In the genomic region with DNA sequence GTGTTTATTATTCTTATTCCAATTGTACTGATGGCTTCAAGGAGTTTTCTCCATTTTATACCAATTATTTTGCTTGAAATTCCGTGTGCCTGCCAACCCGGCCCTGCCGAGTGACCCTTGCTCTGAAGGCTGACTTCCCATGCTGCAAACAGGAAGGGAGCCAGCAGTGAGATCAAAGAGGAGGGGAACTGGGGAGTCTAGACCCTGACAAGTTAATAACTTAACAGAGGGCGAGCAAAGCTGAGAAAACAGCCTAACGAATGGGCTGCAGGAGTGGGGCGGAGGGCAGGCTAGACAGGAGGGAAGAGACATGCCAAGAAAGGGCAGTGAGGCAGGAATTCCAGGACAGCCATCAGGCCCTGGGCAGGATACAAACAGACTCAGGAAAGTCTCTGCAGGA, we compare ENCODE assay signal across 10 mouse cellular contexts. TPM values are rescaled to one million over a fixed set of nuclear protein-coding genes. Genes with fewer than 3 reads are reported as not detected.
DNase-seq lines count a peak whose midpoint lies in the region; ATAC-seq lines count a peak whose summit lies in the region.
"Had no signal": no experiment of that assay in that cellular context is flagged by ENCODE, and none has a peak within 500 bp of the region (broad histone marks: within the 10 kb centered on the region; RNA-seq: fewer than 3 reads in every experiment).

No protein-coding gene starts in this region.

- peak overlapping the region; percentile 48 for H3K27ac ChIP-seq in heart, embryonic 10.5 days
- no peak overlapping the region for H3K27ac ChIP-seq in intestine, embryonic 16.5 days (ENCODE audit: low read length)
- H3K27ac ChIP-seq in limb, embryonic 12.5 days: peak overlapping the region; percentile 26; the same call in 1 of the 2 replicates
- H3K27ac ChIP-seq in forebrain, embryonic 16.5 days (ENCODE audit: low read length): no peak overlapping the region

- H3K9me3 ChIP-seq in heart, embryonic 10.5 days: no peaks in the 10 kb centered on the region
- H3K9me3 ChIP-seq in intestine, embryonic 16.5 days (ENCODE audit: control insufficient read depth, low read length): no peaks in the 10 kb centered on the region
- H3K9me3 ChIP-seq in limb, embryonic 12.5 days: no peaks in the 10 kb centered on the region
- H3K9me3 ChIP-seq in forebrain, embryonic 16.5 days (ENCODE audit: control insufficient read depth, low read length): no peaks in the 10 kb centered on the region
- H3K9me3 ChIP-seq: megakaryocyte, embryonic 14.5 days had no signal

- H3K36me3 ChIP-seq in heart, embryonic 10.5 days: no peaks in the 10 kb centered on the region
- H3K36me3 ChIP-seq in intestine, embryonic 16.5 days (ENCODE audit: control insufficient read depth, insufficient read depth, low read length): no peaks in the 10 kb centered on the region
- H3K36me3 ChIP-seq in limb, embryonic 12.5 days: no peaks in the 10 kb centered on the region
- H3K36me3 ChIP-seq in forebrain, embryonic 16.5 days (ENCODE audit: control insufficient read depth, insufficient read depth): no peaks in the 10 kb centered on the region

- DNase-seq in heart, embryonic 10.5 days (ENCODE audit: low spot score): no peak
- DNase-seq in heart, adult 8-10 months (ENCODE audit: low spot score): no peak
- peak; percentile 50 for DNase-seq in Muller cell, postnatal 12 days (ENCODE audit: inconsistent ontology term)
- no peak for DNase-seq in layer of hippocampus, postnatal 36 days
- DNase-seq in retina, postnatal 1 day: no peak

- H3K4me2 ChIP-seq in intestine, embryonic 16.5 days (ENCODE audit: low read depth, low read length): no peak overlapping the region
- no peak overlapping the region for H3K4me2 ChIP-seq in limb, embryonic 12.5 days
- no peak overlapping the region for H3K4me2 ChIP-seq in forebrain, embryonic 16.5 days (ENCODE audit: low read length)
- H3K4me2 ChIP-seq: heart, embryonic 11.5 days had no signal

- WGBS in heart, embryonic 10.5 days: 28% methylated on average over 6 of the region's 6 CpGs
- 18% methylated on average over 6 of the region's 6 CpGs for WGBS in intestine, embryonic 16.5 days
- 5% methylated on average over 6 of the region's 6 CpGs for WGBS in limb, embryonic 12.5 days
- 28% methylated on average over 6 of the region's 6 CpGs for WGBS in forebrain, embryonic 16.5 days

- no peaks in the 10 kb centered on the region for H3K27me3 ChIP-seq in heart, embryonic 10.5 days (ENCODE audit: insufficient read depth, poor library complexity, severe bottlenecking)
- no peaks in the 10 kb centered on the region for H3K27me3 ChIP-seq in intestine, embryonic 16.5 days (replicated peaks; ENCODE audit: control insufficient read depth, insufficient read depth, low read length)
- H3K27me3 ChIP-seq in limb, embryonic 12.5 days: no peaks in the 10 kb centered on the region
- H3K27me3 ChIP-seq in forebrain, embryonic 16.5 days (replicated peaks; ENCODE audit: control insufficient read depth, insufficient read depth, low read length): no peaks in the 10 kb centered on the region

- peaks cover 55% of the 10 kb centered on the region for H3K4me1 ChIP-seq in heart, embryonic 10.5 days
- H3K4me1 ChIP-seq in intestine, embryonic 16.5 days (ENCODE audit: control insufficient read depth, insufficient read depth, low read length): peaks cover 18% of the 10 kb centered on the region
- peaks cover 40% of the 10 kb centered on the region for H3K4me1 ChIP-seq in limb, embryonic 12.5 days (replicated peaks)
- peaks cover 12% of the 10 kb centered on the region for H3K4me1 ChIP-seq in forebrain, embryonic 16.5 days (replicated peaks; ENCODE audit: control insufficient read depth, insufficient read depth, low read length)

- no peak overlapping the region for H3K4me3 ChIP-seq in heart, embryonic 10.5 days
- no peak overlapping the region for H3K4me3 ChIP-seq in intestine, embryonic 16.5 days (ENCODE audit: low read length)
- H3K4me3 ChIP-seq in limb, embryonic 12.5 days (replicated peaks): no peak overlapping the region
- no peak overlapping the region for H3K4me3 ChIP-seq in forebrain, embryonic 16.5 days (replicated peaks; ENCODE audit: low read length)
- H3K4me3 ChIP-seq: megakaryocyte, embryonic 14.5 days had no signal

- peak; percentile 16; the same call in 1 of the 2 replicates for ATAC-seq in intestine, embryonic 16.5 days
- ATAC-seq in limb, embryonic 12.5 days (ENCODE audit: insufficient number of reproducible peaks, insufficient read depth, low FRiP score, low TSS enrichment, low read depth): no peak
- no peak for ATAC-seq in forebrain, embryonic 16.5 days

- H3K9ac ChIP-seq in intestine, embryonic 16.5 days (ENCODE audit: low read depth, low read length): peak overlapping the region; percentile 9; the same call in 1 of the 2 replicates
- no peak overlapping the region for H3K9ac ChIP-seq in limb, embryonic 12.5 days (replicated peaks)
- H3K9ac ChIP-seq in forebrain, embryonic 16.5 days (replicated peaks; ENCODE audit: low read depth, low read length): no peak overlapping the region

RNA-seq across cellular contexts. Expression of a gene that starts 19.8 kb away (rescaled TPM):
- polyA plus RNA-seq in heart, embryonic 10.5 days (2016; fragmentation: Nextera tagmentation; extraction: Ambion mirVana): 25.3 and 27.0 TPM in 2 replicates
- 1 to 10 TPM in 1 of 4 experiments, under 1 TPM in 1, not detected in 2; 0.54 to 1.0 TPM for total RNA-seq in heart, adult 8-10 months (2022)
- polyA plus RNA-seq in intestine, embryonic 16.5 days (2015; fragmentation: Nextera tagmentation; extraction: Ambion mirVana): 5.7 and 8.2 TPM in 2 replicates
- 15.5 and 16.2 TPM in 2 replicates for polyA plus RNA-seq in limb, embryonic 12.5 days (2016; fragmentation: Nextera tagmentation; extraction: Ambion mirVana)
- total RNA-seq in layer of hippocampus, postnatal 36 days (2021): 100 to 1,000 TPM; 140 to 147 TPM
- 124 and 163 TPM in 2 replicates for polyA plus RNA-seq in forebrain, embryonic 16.5 days (2015; fragmentation: Nextera tagmentation; extraction: Ambion mirVana)

Comparison
In these comparisons a context has a peak if more than half of its experiments do, and no peak if none do; other contexts are left out.
1. H3K27ac ChIP-seq: peak in heart, embryonic 10.5 days (single experiment) and limb, embryonic 12.5 days (single experiment); none in intestine, embryonic 16.5 days (single experiment) and forebrain, embryonic 16.5 days (single experiment).